Mouse (Mus musculus) cerebellum, adult 9-10 months (tissue): ENCODE results near the gene Tsen34.

Experiments used
- DNase-seq: peaks from one replicate; pipeline ENCODE4 v3.0.0; 2022

The Tsen34 gene

GRCm38 (mm10) chr7:3692382-3692986 is at the start of gene Tsen34:
TSS of gene Tsen34 (plus strand) at chr7:3692863.
- DNase-seq = no peak

GRCm38 (mm10) chr7:3643412-3643811 is 49.3 kb upstream of the Tsen34 start:
- no peak for DNase-seq

GRCm38 (mm10) chr7:3643843-3644242 is 48.8 kb upstream of the Tsen34 start:
- DNase-seq = peak; percentile 58

GRCm38 (mm10) chr7:3644348-3644671 is 48.4 kb upstream of the Tsen34 start:
- no peak for DNase-seq

- DNase-seq = peak; percentile 100
Measured at GRCm38 (mm10) chr7:3644672-3645487, 47.8 kb upstream of the Tsen34 start, which contains the start of gene Cnot3. TSS of gene Cnot3 (plus strand) at chr7:3645268.

- DNase-seq = peak; percentile 69
Measured at GRCm38 (mm10) chr7:3645488-3646025, 47.1 kb upstream of the Tsen34 start.

- DNase-seq = no peak
Measured at GRCm38 (mm10) chr7:3646188-3646587, 46.5 kb upstream of the Tsen34 start.

GRCm38 (mm10) chr7:3646641-3647040 is 46.0 kb upstream of the Tsen34 start:
- DNase-seq = no peak

- DNase-seq = no peak
Measured at GRCm38 (mm10) chr7:3656966-3657365, 35.7 kb upstream of the Tsen34 start.

GRCm38 (mm10) chr7:3658578-3658977 is 34.1 kb upstream of the Tsen34 start:
- DNase-seq = no peak

GRCm38 (mm10) chr7:3664524-3665214 is 28.0 kb upstream of the Tsen34 start:
- DNase-seq = peak; percentile 52

GRCm38 (mm10) chr7:3665215-3666114 is 27.2 kb upstream of the Tsen34 start, which contains the start of gene Leng1:
TSS of gene Leng1 (minus strand) at chr7:3665840.
- peak; percentile 98 for DNase-seq

GRCm38 (mm10) chr7:3666921-3667391 is 25.7 kb upstream of the Tsen34 start:
- no peak for DNase-seq

- peak; percentile 85 for DNase-seq
Measured at GRCm38 (mm10) chr7:3674507-3675227, 18.0 kb upstream of the Tsen34 start.

- no peak for DNase-seq
Measured at GRCm38 (mm10) chr7:3675228-3675548, 17.5 kb upstream of the Tsen34 start.

- no peak for DNase-seq
Measured at GRCm38 (mm10) chr7:3676371-3676770, 16.3 kb upstream of the Tsen34 start.

- DNase-seq = no peak
Measured at GRCm38 (mm10) chr7:3677342-3677741, 15.3 kb upstream of the Tsen34 start, which contains the start of gene Tmc4. TSS of gene Tmc4 (minus strand) at chr7:3677553.

- no peak for DNase-seq
Measured at GRCm38 (mm10) chr7:3683908-3684550, 8.6 kb upstream of the Tsen34 start.

GRCm38 (mm10) chr7:3684698-3685097 is 8.0 kb upstream of the Tsen34 start:
- DNase-seq = peak; percentile 27

GRCm38 (mm10) chr7:3685400-3686187 is 7.1 kb upstream of the Tsen34 start:
- peak; percentile 71 for DNase-seq
